Mouse (Mus musculus) MEL (cell line): ENCODE data around the gene Cxcr2. TPM values are rescaled to one million over a fixed set of nuclear protein-coding genes. Genes with fewer than 3 reads are reported as not detected.
A peak's percentile ranks its signal among the peaks of the same experiment; 100 is the strongest.

Source experiments
- DNase-seq: peaks from one replicate; pipeline ENCODE4 v3.0.0; 2011; ENCODE audit warnings: low read depth, low spot score
- H3K27ac ChIP-seq: 2 replicates; pipeline ENCODE4 v1.5.1; 2012; ENCODE audit warnings: low read depth, mild to moderate bottlenecking, control low read depth, low read length, moderate library complexity; ENCODE audit not compliant: control insufficient read depth
- H3K27me3 ChIP-seq, 2 experiments: fragments of 150-350 bp in 1 of 2; sonication (generic) in 1 of 2; 2 replicates each; pipeline ENCODE4 v1.6.1; 2012; ENCODE audit warnings: low read length in 2 of 2, mild to moderate bottlenecking in 2 of 2, improper control_type of control experiment in 1 of 2, moderate library complexity in 1 of 2; ENCODE audit not compliant: insufficient read depth in 2 of 2, control insufficient read depth in 1 of 2
- H3K36me3 ChIP-seq, 2 experiments: 2 replicates each; pipeline ENCODE4 v1.6.1; 2012 to 2014; ENCODE audit warnings: low read length in 2 of 2, improper control_type of control experiment in 1 of 2, inconsistent platforms in 1 of 2, mild to moderate bottlenecking in 1 of 2; ENCODE audit not compliant: insufficient read depth in 2 of 2, control insufficient read depth in 1 of 2
- H3K4me1 ChIP-seq, 2 experiments: fragments of 150-350 bp in 1 of 2; sonication (generic) in 1 of 2; 2 replicates each; pipeline ENCODE4 v1.6.1; 2012; ENCODE audit warnings: low read length in 2 of 2, improper control_type of control experiment in 1 of 2, mild to moderate bottlenecking in 1 of 2; ENCODE audit not compliant: insufficient read depth in 2 of 2, control insufficient read depth in 1 of 2
- H3K4me3 ChIP-seq, 2 experiments: fragments of 150-350 bp in 1 of 2; sonication (generic) in 1 of 2; 2 replicates each; pipeline ENCODE4 v1.5.1; 2012; ENCODE audit warnings: low read depth in 2 of 2, low read length in 2 of 2, mild to moderate bottlenecking in 2 of 2, moderate library complexity in 2 of 2, control low read depth in 1 of 2, improper control_type of control experiment in 1 of 2; ENCODE audit not compliant: control insufficient read depth in 1 of 2, insufficient read depth in 1 of 2
- H3K79me2 ChIP-seq: 2 replicates; pipeline ENCODE4 v1.6.1; 2012; ENCODE audit warnings: mild to moderate bottlenecking, low read length, moderate library complexity; ENCODE audit not compliant: control insufficient read depth, poor library complexity, insufficient read depth
- H3K9ac ChIP-seq: 2 replicates; pipeline ENCODE4 v1.6.1; 2012; ENCODE audit warnings: low read depth, mild to moderate bottlenecking, control low read depth, low read length, moderate library complexity; ENCODE audit not compliant: control insufficient read depth, poor library complexity, severe bottlenecking
- H3K9me3 ChIP-seq: fragments of 150-350 bp; sonication (generic); replicated peaks from 2 replicates; pipeline ENCODE4 v1.6.1; 2012; ENCODE audit warnings: mild to moderate bottlenecking, low read length, improper control_type of control experiment, moderate library complexity; ENCODE audit not compliant: insufficient read depth
- BHLHE40 ChIP-seq: IDR thresholded peaks from 2 replicates; pipeline ENCODE4 v1.6.1; 2012; ENCODE audit warnings: low read depth, mild to moderate bottlenecking, inconsistent platforms, low read length, improper control_type of control experiment, borderline replicate concordance
- CHD1 ChIP-seq: IDR thresholded peaks from 2 replicates; pipeline ENCODE4 v1.6.1; 2012; ENCODE audit warnings: low read depth, mild to moderate bottlenecking, inconsistent platforms, low read length, improper control_type of control experiment
- CTCF ChIP-seq, 3 experiments: IDR thresholded peaks in 2 of 3; conservative IDR thresholded peaks in 1 of 3; 2 replicates each; pipeline ENCODE4 v1.5.1; 2011 to 2012; ENCODE audit warnings: low read length in 3 of 3, low read depth in 2 of 3, mild to moderate bottlenecking in 2 of 3, improper control_type of control experiment in 1 of 3, inconsistent platforms in 1 of 3, mixed read lengths in 1 of 3, moderate library complexity in 1 of 3; ENCODE audit not compliant: control insufficient read depth in 1 of 3, insufficient read depth in 1 of 3, poor library complexity in 1 of 3, severe bottlenecking in 1 of 3
- E2F4 ChIP-seq: IDR thresholded peaks from 2 replicates; pipeline ENCODE4 v1.6.1; 2011; ENCODE audit warnings: low read depth, low read length, improper control_type of control experiment, borderline replicate concordance
- ELF1 ChIP-seq: IDR thresholded peaks from 2 replicates; pipeline ENCODE4 v1.6.1; 2014; ENCODE audit warnings: low read depth, mild to moderate bottlenecking, inconsistent platforms, low read length, improper control_type of control experiment, moderate library complexity
- ETS1 ChIP-seq: IDR thresholded peaks from 2 replicates; pipeline ENCODE4 v1.6.1; 2012; ENCODE audit warnings: low read depth, mild to moderate bottlenecking, inconsistent platforms, low read length, improper control_type of control experiment, moderate library complexity
- HCFC1 ChIP-seq: IDR thresholded peaks from 2 replicates; pipeline ENCODE4 v1.6.1; 2012; ENCODE audit warnings: low read depth, mild to moderate bottlenecking, inconsistent platforms, low read length, improper control_type of control experiment, moderate library complexity
- MAX ChIP-seq: IDR thresholded peaks from 2 replicates; pipeline ENCODE4 v1.6.1; 2011; ENCODE audit warnings: low read length, improper control_type of control experiment
- MAZ ChIP-seq: IDR thresholded peaks from 2 replicates; pipeline ENCODE4 v1.6.1; 2012; ENCODE audit warnings: low read depth, mild to moderate bottlenecking, inconsistent platforms, low read length, improper control_type of control experiment
- MEF2A ChIP-seq: IDR thresholded peaks from 2 replicates; pipeline ENCODE4 v1.6.1; 2014; ENCODE audit warnings: low read depth, mild to moderate bottlenecking, inconsistent platforms, low read length, improper control_type of control experiment; ENCODE audit not compliant: poor library complexity, insufficient replicate concordance, severe bottlenecking; ENCODE audit errors: extremely low read depth
- MYB ChIP-seq: IDR thresholded peaks from 2 replicates; pipeline ENCODE4 v1.6.1; 2011; ENCODE audit warnings: mild to moderate bottlenecking, low read depth, low read length, improper control_type of control experiment
- RAD21 ChIP-seq: IDR thresholded peaks from 2 replicates; pipeline ENCODE4 v1.6.1; 2011; ENCODE audit warnings: mild to moderate bottlenecking, low read depth, low read length, improper control_type of control experiment
- SIN3A ChIP-seq: IDR thresholded peaks from 2 replicates; pipeline ENCODE4 v1.6.1; 2012; ENCODE audit warnings: low read length, improper control_type of control experiment, inconsistent platforms
- SMC3 ChIP-seq: IDR thresholded peaks from 2 replicates; pipeline ENCODE4 v1.6.1; 2011; ENCODE audit warnings: low read depth, low read length, improper control_type of control experiment
- USF1 ChIP-seq: IDR thresholded peaks from 2 replicates; pipeline ENCODE4 v1.6.1; 2014; ENCODE audit warnings: low read depth, mild to moderate bottlenecking, inconsistent platforms, low read length, improper control_type of control experiment, moderate library complexity
- USF2 ChIP-seq, 2 experiments: IDR thresholded peaks; 2 replicates each; pipeline ENCODE4 v1.6.1; 2011 to 2012; ENCODE audit warnings: improper control_type of control experiment in 2 of 2, low read length in 2 of 2, borderline replicate concordance in 1 of 2, inconsistent platforms in 1 of 2, low read depth in 1 of 2, mild to moderate bottlenecking in 1 of 2; ENCODE audit not compliant: insufficient read depth in 1 of 2
- ZMIZ1 ChIP-seq: IDR thresholded peaks from 2 replicates; pipeline ENCODE4 v1.6.1; 2012; ENCODE audit warnings: low read depth, mild to moderate bottlenecking, inconsistent platforms, low read length, improper control_type of control experiment, moderate library complexity
- ZNF384 ChIP-seq: IDR thresholded peaks from 2 replicates; pipeline ENCODE4 v1.6.1; 2012; ENCODE audit warnings: low read depth, mild to moderate bottlenecking, inconsistent platforms, low read length, improper control_type of control experiment
- polyA plus RNA-seq, 2 experiments: library from polyadenylated mRNA; stranded (reverse) in 1 of 2; unstranded in 1 of 2; fragments of >175 nt in 1 of 2; fragments of >200 nt in 1 of 2; gene quantifications; 2 replicates each; pipeline versions ENCODE4 v1.2.1 to v1.2.4; 2012; ENCODE audit warnings: low replicate concordance in 2 of 2, low read depth in 1 of 2; ENCODE audit not compliant: insufficient read length in 2 of 2, insufficient read depth in 1 of 2, missing spikeins in 1 of 2
- total RNA-seq: library from RNA; depleted of rRNA; stranded (reverse); fragments of 300-350 nt; gene quantifications from 2 replicates; pipeline ENCODE4 v1.2.3, GENCODE M21; 2012

The Cxcr2 gene
- total and polyA plus RNA-seq, 3 experiments, result 0.11 to 0.92 TPM; not detected in 1

DNA sequence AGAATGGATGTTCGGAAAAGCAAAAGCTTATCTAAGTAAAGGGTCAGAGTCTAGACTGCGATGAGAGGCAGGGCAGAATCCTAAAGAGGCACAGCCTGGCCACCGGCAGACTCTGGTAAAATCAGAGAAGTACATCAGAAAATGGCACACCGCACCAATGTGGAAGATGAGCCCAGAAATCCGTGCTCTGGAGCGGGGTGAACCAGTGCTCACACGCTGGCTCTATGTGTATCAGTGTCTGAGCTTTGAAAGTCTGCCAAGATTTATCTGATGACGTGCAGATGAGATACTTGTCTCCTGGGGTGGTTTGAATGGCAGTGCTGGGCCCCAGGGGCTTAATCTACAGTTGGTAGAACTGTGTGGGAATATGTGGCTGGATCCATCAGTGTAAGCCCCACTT is 45.3 kb downstream of the Cxcr2 start:
- no peak for DNase-seq
- no peak overlapping the region for H3K27ac ChIP-seq
- no peaks in the 10 kb centered on the region for H3K79me2 ChIP-seq
- no peaks in the 10 kb centered on the region for H3K9me3 ChIP-seq
- H3K9ac ChIP-seq, result no peak overlapping the region
- no peaks in the 10 kb centered on the region; a peak in 1 of 4 replicates for H3K4me1 ChIP-seq
- no peaks in the 10 kb centered on the region for H3K36me3 ChIP-seq
- no peak overlapping the region for H3K4me3 ChIP-seq
- peaks cover 0 to 3% of the 10 kb centered on the region in 2 experiments; a peak in 1 of 4 replicates for H3K27me3 ChIP-seq
- TF ChIP-seq RAD21 (no peak), USF2 (IDR thresholded peaks at IDR 0.05; ENCODE audit: borderline replicate concordance in 1 of 2, insufficient read depth in 1 of 2, low read depth in 1 of 2, low read length in 2 of 2) (no peak), BHLHE40 (no peak), MEF2A (no peak), MAX (no peak), MAZ (no peak), MYB (no peak), CHD1 (no peak), SIN3A (no peak), ETS1 (no peak), CTCF (IDR thresholded peaks at IDR 0.05 in 2 of 3, conservative IDR thresholded peaks at IDR 0.05 in 1 of 3; ENCODE audit: control insufficient read depth in 1 of 3, insufficient read depth in 1 of 3, low read depth in 2 of 3, low read length in 3 of 3, poor library complexity in 1 of 3, severe bottlenecking in 1 of 3) (no peak), HCFC1 (no peak), ELF1 (no peak), ZMIZ1 (no peak), SMC3 (no peak), ZNF384 (no peak), E2F4 (no peak)
- TF ChIP-seq, all 39 proteins: peak for 0

DNA sequence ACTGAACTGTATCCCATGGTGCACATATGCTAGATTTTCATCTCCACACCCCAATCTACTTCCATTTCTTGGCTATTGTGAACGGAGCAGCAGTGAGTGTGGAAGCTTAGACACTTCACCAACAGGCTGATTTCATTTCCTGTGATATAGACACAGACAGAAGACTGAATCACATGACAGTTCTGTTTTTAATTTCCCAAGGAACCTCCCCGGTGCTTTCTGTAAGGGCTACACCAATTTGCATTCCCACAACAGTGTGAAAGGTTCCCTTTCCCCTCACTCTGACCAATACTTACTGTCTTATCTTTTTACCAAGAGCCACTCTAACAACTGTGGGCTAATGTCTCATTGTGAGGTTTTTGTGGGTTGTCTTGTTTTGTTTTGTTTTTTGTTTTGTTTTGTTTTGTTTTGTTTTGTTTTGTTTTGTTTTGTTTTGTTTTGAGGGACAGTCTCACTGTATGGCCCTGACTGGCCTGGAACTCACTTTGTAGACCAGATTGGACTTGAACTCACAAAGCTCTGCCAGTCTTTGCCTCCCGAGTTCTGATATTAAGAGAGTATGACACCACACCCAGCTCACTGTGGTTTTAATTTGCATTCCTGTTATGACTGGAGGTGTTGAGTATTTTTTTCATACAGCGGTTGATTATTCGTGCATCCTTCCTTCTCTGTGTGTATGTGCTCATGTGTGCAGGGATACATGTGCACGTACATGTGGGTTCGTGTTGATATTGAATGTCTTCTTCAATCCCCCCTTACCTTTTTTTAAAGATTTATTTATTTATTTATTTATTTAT is 47.5 kb downstream of the Cxcr2 start:
- peak; percentile 21 for DNase-seq
- Histone ChIP-seq H3K4me1 (no peaks in the 10 kb centered on the region; a peak in 1 of 4 replicates), H3K36me3 (no peaks in the 10 kb centered on the region)
- TF ChIP-seq SMC3, result no peak
- 0 out of 2 replicates have a peak, but pooled peaks have one; percentile 11 for TF ChIP-seq MAX
- TF ChIP-seq USF1, result peak; percentile 50; the same call in 1 of the 2 replicates
- TF ChIP-seq, all 39 proteins: peak for 2
- Histone ChIP-seq H3K27ac (no peak overlapping the region), H3K4me3 (no peak overlapping the region), H3K9ac (no peak overlapping the region), H3K79me2 (no peaks in the 10 kb centered on the region), H3K9me3 (no peaks in the 10 kb centered on the region), H3K27me3 (peaks cover 0 to 3% of the 10 kb centered on the region in 2 experiments; a peak in 1 of 4 replicates)
